Mouse (Mus musculus) ES-E14 (cell line): ENCODE measurements around the gene Olfr50.

Experiments used
- CHD2 ChIP-seq: IDR thresholded peaks from 2 replicates; pipeline ENCODE4 v1.6.1; 2014; ENCODE audit warnings: mild to moderate bottlenecking, low read depth, low read length, inconsistent platforms
- ZC3H11A ChIP-seq: IDR thresholded peaks from 2 replicates; pipeline ENCODE4 v1.6.1; 2012; ENCODE audit warnings: low read depth, mild to moderate bottlenecking, inconsistent platforms, low read length, borderline replicate concordance
- ZNF384 ChIP-seq: IDR thresholded peaks from 2 replicates; pipeline ENCODE4 v1.6.1; 2012; ENCODE audit warnings: low read depth, low read length, inconsistent platforms

DNA sequence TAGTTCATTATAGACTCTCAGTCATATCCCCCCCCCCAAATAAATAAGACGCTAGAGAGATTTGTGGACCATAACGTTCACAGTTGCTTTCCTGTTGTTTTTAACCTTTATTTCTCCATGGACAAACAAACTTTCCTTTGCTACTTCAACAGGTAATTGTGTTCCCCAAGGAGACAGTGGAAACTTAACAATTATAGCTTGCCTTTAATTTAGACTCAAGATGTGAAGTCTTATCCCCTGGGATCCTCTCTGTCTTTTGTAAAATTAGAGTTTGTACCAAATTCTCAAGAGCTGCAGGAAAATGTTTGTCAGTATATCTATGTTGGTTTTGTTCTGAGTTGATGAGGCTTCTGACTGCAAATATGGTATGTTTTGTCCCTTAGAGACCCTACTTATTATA is 6.4 kb upstream of the Olfr50 start, which contains the start of gene Olfr348:
- TF ChIP-seq ZNF384 (no peak), CHD2 (no peak), ZC3H11A (no peak)
